In genomic region chr19:47314076-47314941, GRCm38 (mm10) we compare ENCODE assay signal across 8 mouse cellular contexts.
A peak's percentile ranks its signal among the peaks of the same experiment; 100 is the strongest.
DNase-seq lines count a peak whose midpoint lies in the region; ATAC-seq and TF ChIP-seq lines count a peak whose summit lies in the region.

No protein-coding gene starts in this region.

- TF ChIP-seq CTCF in testis, adult 2 months (IDR thresholded peaks at IDR 0.05; ENCODE audit: control insufficient read depth, insufficient read depth, insufficient replicate concordance, low read depth, low read length) = no peak

- H3K9me3 ChIP-seq in heart, embryonic 16.5 days (replicated peaks; ENCODE audit: control insufficient read depth, low read length) = no peaks in the 10 kb centered on the region

- H3K27ac ChIP-seq in heart, embryonic 16.5 days (ENCODE audit: low read length) = peak overlapping the region; percentile 95
- H3K27ac ChIP-seq in testis, adult 2 months (ENCODE audit: control insufficient read depth, insufficient read depth, low read depth, low read length) = no peak overlapping the region; the same call in 1 of the 2 replicates

- peaks cover 62% of the 10 kb centered on the region for H3K4me1 ChIP-seq in heart, embryonic 16.5 days (ENCODE audit: control insufficient read depth, insufficient read depth, low read length)
- H3K4me1 ChIP-seq in testis, adult 2 months (ENCODE audit: control insufficient read depth, insufficient read depth, low read length) = peaks cover 12% of the 10 kb centered on the region

- peak; percentile 76 for ATAC-seq in heart, embryonic 16.5 days (replicated peaks; ENCODE audit: extremely low read depth, insufficient read depth, low FRiP score)
- peak; percentile 56 for ATAC-seq in megakaryocyte progenitor cell, adult 5-6 weeks (replicated peaks; ENCODE audit: poor library complexity)

- peak overlapping the region; percentile 70 for H3K4me2 ChIP-seq in heart, embryonic 16.5 days (ENCODE audit: low read depth, low read length)

- H3K36me3 ChIP-seq in heart, embryonic 16.5 days (ENCODE audit: control insufficient read depth, insufficient read depth) = peaks cover 5% of the 10 kb centered on the region; the same call in 1 of the 2 replicates
- no peaks in the 10 kb centered on the region for H3K36me3 ChIP-seq in testis, adult 2 months (ENCODE audit: control insufficient read depth, insufficient read depth, low read length)

- TF ChIP-seq POLR2A in testis, adult 2 months (IDR thresholded peaks at IDR 0.05; ENCODE audit: control insufficient read depth, low read depth, low read length) = no peak

- intact Hi-C loops in left cerebral cortex, postnatal 14 days (cut with DNase I) = no loop called here

- no peaks in the 10 kb centered on the region for H3K27me3 ChIP-seq in heart, embryonic 16.5 days (ENCODE audit: control insufficient read depth, insufficient read depth, low read length)
- H3K27me3 ChIP-seq in testis, adult 2 months (ENCODE audit: control insufficient read depth, insufficient read depth, low read length) = peaks cover 2% of the 10 kb centered on the region; the same call in 1 of the 2 replicates

- H3K9ac ChIP-seq in heart, embryonic 16.5 days (ENCODE audit: low read length) = peak overlapping the region; percentile 83

- WGBS in heart, embryonic 16.5 days = 5% methylated on average over 49 of the region's 49 CpGs

- DNase-seq in thymus, postnatal 14 days = peak; percentile 35
- no peak for DNase-seq in thymus, postnatal 10 days (ENCODE audit: low spot score in 2 of 2)
- peak; percentile 97 for DNase-seq in fibroblast of lung, adult 2 months (ENCODE audit: low read depth)
- peak; percentile 81 for DNase-seq in kidney, postnatal 14 days
- DNase-seq in left cerebral cortex, postnatal 14 days (ENCODE audit: low spot score in 2 of 2) = no peak

- H3K4me3 ChIP-seq in heart, embryonic 16.5 days (ENCODE audit: low read length) = peak overlapping the region; percentile 50
- peak overlapping the region; percentile 68 for H3K4me3 ChIP-seq in testis, adult 2 months (ENCODE audit: control insufficient read depth, low read depth, low read length)

Comparison
In these comparisons a context has a peak if more than half of its experiments do, and no peak if none do; other contexts are left out.
1. DNase-seq: peak in thymus, postnatal 14 days (single experiment), fibroblast of lung, adult 2 months (single experiment) and kidney, postnatal 14 days (single experiment); none in thymus, postnatal 10 days (0 of 2) and left cerebral cortex, postnatal 14 days (0 of 2).